Mouse (Mus musculus): ENCODE measurements around the gene Marcksl1. TPM values are rescaled to one million over a fixed set of nuclear protein-coding genes. Genes with fewer than 3 reads are reported as not detected.

The Marcksl1 gene
- total RNA-seq (2021), result 10 to 100 TPM; 53.0 to 56.9 TPM
- long read RNA-seq, experiment 1, transcript Marcksl1-201 (2 exons, 1,605 nt), result major isoform, 90 of 107 reads
- long read RNA-seq, experiment 1, partial matches to known transcripts, result 16 of 107 reads
- long read RNA-seq, experiment 1, other reads (novel, unspliced or antisense), result 1 of 107 reads
- long read RNA-seq, experiment 2, transcript Marcksl1-201 (2 exons, 1,605 nt), result major isoform, 41 of 43 reads
- long read RNA-seq, experiment 2, partial matches to known transcripts, result 2 of 43 reads
- long read RNA-seq, experiment 2, other reads (novel, unspliced or antisense), result 0 of 43 reads

DNA sequence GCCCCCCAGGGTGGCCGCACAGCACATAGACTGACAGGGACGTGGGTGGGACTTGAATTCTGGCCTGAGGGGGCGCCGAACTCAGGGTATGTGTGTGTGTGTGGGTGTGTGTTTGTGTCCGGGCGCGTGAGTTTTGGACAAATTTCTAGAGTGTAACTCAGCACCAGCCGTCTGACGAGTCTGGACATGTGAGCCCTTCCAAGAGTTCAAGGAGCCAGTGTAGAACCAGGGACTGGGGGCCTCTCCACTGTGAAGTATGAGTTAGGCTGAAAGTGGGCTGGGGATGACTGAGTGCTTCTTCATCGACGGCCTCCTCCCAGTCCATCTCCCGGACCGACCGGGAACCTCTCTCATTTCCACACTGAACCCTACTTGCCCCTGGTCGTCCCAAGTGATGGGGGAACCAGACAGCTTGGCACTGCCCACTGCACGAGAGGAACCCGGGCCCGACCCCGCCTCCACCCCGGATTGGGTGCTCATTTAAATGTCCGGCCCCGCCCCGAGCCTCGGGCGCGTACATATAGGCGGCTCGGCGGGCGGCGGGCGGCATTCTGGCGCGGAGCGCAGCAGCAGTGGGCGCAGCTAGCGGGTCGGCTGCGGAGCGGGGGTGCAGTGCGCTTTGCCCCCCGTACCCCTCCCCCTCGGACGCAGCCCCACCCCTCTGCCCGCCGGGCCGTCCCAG, at the start of gene Marcksl1:
Gene Marcksl1 (plus strand): TSS at position 496 of the 682 bp plus-strand sequence.
- peak; percentile 90 to 94 for DNase-seq

DNA sequence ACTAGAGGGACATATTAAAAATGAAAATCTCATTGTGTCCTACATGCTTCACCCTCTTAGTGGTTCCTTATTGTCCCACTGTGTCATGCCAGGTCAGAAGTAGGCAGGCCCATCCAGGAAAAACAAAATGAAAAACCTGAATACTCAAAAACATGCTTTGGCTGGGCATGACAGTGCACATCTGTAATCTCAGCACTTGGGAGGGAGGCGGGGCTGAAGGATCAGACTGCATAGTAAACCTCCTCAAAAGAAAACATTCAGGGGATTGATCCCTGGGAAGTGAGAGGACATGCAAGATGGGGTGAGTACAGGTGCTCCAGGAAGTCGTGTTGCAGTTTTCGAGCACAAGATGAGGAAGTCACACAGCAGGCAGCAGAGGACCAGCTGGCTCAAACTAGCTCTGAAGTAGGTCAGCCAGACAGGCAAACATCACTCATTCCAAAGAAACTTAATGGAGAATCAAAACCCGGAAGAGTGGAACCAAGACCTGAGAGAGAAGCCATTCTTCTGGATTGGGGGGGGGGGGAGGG, 49.0 kb upstream of the Marcksl1 start:
- DNase-seq, result no peak

DNA sequence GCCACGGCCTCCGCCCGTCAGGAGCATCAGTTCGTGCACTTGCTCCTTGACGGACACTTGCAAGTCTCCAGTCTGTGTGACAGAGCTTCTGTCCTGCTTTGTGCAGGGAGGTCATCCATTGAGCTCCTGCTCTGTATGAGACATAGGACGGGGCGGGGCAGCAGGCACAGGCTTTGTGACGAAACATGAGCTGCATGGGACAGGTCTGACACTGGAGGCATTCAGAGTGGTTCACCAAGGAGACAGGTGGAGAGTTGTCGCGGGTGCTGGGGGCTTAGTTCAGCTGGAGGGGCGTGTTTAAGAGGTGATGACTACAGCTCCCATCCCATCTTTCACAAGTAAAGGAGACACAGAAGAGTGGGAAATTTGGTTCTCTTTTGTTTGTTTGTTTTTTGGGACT, 37.3 kb upstream of the Marcksl1 start:
- DNase-seq, result no peak

DNA sequence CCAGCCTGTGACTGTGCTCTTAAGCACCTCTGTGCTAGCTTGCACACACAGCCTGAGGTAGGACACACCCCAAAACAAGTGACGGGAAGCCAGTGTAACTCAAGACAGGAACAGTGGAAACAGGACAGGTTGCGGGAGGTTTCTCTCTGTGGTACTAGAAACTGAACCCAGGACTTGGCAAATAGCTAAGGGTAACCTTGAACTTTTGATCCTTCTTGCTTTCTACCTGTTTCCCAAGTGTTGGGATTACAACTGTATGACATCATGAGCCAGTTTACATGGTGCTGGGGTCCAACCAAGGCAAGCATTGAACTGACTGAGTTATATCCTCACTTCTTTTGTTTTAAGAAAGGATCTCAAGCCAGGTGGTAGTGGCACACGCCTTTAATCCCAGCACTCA, 33.5 kb upstream of the Marcksl1 start:
- DNase-seq, result no peak

DNA sequence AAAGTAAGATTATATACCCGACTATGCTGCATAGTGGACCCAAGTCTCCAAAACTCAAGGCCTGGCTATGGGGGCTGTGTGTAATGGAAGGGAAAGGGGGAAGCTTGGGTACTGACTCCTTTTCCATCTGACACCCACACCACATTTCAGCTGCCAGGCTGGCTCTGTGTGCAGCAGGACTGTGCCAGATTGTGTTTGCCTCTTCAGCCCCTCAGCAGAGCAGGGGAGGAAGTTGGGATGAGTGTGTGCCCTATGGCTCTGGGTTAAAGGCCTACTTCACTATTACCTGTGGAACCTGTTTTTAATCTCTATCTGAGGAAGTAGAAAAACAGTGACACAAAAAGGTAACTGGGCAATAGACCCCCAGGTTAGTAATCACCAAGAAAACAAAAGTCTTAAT, 32.3 kb upstream of the Marcksl1 start:
- DNase-seq, result no peak

DNA sequence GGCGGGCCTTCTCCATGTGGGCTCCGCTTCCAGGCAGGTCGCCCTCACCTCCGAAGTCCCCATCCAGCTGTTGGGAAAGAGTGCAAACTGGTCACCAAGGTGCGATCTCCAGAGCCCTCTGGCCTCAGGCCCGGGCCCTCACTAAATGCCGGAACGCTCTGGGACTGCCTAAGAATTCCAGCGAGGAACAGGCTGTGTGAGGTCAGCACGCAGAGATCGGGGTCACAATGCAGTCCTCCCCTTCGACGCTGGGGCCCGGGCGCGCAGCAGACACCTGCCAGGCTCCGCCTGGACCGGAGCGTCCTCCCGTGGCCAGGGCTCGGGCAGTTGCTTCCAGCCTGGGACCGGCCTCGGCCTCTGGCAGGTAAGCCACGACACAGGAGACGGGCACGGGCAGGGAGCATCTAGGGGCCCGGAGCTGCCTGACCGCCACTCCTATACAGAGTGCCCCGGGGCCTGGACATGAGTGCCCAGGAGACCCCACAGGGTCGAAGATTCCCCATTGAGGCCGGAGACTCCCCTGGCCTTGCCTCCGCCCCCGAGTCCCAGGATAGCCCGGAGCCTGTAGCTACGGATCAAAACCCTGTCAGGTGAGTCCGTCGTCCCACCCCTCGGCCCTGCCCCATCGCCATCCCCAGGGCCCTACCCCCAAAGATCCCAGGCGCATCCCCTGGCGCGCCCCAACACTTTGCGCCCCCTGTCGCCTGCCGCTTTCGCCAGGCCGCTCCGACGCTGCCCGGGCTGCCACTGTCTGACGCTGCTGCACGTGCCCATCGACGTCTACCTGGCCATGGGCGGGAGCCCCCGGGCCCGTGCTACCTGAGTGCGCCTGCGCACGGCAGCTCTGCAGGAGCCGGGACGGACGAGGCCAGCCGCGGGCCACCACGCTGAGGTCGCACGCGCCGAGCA, 22.2 kb upstream of the Marcksl1 start, which contains the start of the genes Tssk3 and Fam229a:
Gene Tssk3 (minus strand): TSS at position 51 of the 909 bp plus-strand sequence.
Gene Fam229a (plus strand): TSS at position 219 of the 909 bp plus-strand sequence.
- peak in 1 of 2 experiments; percentile 54 for DNase-seq

DNA sequence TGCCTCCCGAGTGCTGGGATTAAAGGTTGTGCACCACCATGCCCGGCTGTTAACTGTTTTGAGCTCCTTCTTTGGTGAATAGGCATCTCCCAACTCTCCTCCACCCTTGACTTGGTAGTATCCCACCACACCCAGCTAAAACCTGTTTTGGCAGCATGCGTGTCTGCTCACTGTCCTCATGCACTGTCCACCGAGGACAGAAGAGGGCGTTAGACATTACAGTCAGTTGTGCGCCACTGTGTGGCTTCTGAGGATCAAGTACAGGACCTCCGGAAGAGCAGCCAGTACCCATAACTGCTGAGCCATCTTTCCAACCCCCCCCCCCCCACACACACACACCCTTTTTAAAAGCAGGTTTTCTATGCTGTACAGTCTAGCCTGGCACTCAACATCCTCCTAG, 18.7 kb upstream of the Marcksl1 start:
- DNase-seq, result no peak

DNA sequence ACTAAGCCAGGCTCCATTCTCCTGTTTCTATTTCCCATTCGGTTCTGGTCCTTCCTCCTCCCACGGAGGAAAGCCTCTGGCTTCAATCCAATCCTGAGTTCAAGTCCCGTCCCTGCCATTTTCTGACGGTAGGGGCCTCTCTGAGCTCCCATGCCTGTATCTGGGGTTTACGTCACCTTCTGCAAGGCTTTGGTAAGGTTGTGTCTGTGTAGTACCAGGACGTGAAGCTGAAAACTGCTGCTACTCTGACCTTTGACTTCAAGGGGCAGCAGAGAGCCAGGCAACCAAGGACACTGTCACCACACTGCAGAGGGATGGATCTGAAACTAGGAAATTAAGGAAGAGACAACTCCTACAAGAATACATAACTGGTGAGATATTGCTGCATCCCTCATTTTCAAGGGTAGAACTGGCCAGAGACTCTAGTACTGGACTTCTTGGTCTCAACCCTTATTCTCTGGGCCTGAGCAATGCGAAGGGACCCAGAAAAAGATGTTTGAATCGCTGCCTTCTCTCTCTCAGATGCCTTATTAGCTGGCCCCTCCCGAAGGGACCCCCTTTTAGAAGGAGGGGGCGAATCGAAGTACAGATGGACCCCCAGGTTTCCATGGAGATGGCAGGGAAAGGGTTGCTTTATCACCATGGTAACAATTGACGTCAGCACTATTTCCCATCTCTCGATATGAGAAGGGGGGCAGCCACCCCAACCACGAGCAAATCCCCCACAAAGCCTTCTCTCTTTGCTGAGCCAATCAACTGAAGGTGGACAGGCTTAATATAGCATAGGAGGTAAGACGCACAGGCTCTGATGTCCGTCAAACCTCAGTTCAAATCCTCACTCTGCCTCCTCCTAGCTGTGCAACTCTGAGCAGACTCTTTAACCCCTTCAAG, 17.5 kb upstream of the Marcksl1 start:
- no peak for DNase-seq

DNA sequence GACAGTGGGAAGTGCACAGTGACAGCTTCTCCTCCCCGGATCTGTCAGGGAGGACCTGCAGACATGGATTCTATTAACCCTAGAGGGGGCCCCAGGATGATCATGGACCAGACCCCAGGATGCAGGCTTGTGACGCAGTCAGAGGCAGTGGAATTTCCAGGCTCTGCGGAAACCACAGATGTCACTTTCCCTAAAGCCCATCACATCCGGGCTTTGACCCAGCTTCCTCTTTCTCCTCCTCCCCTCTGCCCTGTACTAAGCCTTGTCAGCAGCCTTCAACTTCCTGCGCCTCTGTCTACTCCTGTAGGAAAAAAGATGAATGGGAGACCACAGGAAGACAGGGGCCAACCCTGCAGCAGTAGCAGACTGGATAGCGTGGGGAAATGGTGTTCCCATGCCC, 16.8 kb upstream of the Marcksl1 start:
- DNase-seq, result peak; percentile 46 to 64

DNA sequence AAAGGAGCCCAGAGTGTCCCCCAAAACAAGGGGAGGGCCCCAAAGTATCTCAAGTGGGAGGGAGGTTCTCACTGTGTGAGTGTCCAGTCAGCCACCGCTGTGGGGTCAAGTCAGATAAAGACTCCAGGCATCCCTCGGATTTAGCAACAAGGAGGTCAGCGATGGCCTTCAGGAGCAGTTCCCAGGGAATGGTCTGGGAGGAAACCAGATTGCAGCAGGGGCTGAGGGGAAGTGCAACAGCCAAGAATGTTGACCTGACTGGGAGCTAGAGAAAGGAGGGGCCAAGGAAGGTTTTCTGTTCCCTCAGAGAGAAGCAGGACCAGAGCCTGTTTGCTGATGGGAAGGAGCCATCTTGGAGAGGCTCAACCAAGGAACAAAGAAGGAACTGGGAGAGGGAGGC, 14.4 kb upstream of the Marcksl1 start:
- DNase-seq, result no peak

DNA sequence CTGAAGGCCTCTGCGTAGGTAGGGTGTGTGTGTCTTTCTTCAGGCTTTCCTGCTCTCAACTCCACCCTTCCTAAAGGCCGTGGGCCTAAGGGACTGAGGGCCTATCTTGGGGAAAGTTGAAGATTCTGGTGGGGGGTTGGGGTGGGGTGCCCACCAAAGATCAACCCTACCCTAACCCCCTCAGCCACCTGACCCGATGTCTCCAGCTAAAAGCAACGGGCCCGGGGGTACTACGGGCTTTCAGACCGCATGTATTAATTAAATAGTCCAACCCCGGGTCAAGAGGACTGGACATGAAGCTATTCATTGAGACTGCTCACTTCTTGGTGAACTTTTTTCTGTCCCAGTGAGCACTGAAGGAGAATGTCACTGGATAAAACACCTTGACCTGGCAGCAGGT, 13.4 kb upstream of the Marcksl1 start:
- DNase-seq, result no peak

DNA sequence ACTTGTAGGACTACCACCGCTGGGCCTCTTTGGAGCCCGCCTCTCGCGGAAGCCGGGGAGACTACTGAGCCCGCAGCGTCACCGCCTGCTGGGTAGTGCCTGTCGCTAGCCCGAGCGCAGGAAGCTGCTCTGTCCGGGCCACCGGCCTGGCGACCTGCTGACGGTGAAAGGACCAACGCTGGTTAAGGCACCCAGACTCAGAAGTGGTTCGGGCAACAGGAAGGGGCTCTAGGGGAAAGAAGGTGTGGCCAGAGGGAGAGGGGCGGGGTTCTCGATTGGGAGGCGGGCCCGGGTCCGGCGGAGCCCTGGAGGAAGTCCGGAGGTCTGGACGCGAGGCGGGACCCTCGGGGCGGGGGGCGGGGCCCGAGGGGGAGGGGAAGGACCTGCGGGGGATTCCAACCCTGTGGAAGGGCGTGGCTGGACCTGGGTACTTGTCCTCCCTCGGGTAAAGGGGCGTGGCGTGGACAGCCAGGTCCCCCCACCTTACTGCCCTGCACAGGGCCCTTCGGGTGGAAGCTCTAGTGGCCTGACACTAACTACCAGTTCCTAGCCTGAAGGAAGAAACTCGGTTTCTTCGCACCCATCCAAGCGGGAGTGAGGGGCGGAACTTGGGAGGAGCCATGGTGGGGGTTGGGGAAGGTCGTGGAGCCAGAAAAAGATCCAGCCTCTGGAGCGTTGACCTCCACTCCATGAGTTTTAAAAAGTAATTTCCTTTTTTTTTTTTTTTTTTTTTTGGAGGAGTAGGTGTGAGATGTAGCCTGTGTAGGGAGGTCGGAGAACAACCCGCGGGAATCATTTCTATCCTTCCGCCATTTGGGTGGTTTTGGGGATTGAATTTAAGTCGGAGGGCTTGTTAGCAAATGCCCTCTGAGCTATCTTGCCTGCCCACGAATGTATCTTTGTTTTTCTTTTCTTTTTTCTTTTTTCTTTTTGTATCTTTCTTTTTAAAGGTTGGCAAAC, 12.5 kb upstream of the Marcksl1 start:
- DNase-seq, result peak; percentile 92 to 95

DNA sequence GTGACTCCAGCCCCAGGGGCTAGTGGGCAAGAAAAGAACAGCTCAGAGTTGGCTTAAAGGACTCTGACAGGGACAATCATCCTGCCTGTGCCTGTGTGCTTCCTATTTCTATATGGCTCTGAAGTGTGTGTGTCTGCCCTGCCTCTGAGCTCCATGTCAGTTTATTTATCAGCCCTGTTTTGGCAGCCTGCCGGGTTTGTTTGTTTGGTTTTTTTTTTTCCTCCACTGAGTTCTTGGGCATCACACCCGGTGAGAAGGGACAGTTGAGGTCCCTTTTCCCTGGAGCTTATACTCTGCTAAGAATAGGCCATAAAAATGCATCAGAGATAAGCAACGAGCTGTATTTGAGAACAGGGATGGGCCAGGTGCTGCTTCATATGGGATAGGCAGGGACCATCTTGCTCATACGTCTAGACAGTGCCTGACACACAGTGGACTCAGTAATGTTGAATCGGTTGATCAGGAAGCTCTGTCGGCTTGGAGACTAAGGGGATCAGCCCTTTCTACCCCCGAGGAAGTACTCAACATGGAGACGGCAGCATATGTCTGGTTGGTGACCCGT, 11.0 kb upstream of the Marcksl1 start:
- no peak for DNase-seq

DNA sequence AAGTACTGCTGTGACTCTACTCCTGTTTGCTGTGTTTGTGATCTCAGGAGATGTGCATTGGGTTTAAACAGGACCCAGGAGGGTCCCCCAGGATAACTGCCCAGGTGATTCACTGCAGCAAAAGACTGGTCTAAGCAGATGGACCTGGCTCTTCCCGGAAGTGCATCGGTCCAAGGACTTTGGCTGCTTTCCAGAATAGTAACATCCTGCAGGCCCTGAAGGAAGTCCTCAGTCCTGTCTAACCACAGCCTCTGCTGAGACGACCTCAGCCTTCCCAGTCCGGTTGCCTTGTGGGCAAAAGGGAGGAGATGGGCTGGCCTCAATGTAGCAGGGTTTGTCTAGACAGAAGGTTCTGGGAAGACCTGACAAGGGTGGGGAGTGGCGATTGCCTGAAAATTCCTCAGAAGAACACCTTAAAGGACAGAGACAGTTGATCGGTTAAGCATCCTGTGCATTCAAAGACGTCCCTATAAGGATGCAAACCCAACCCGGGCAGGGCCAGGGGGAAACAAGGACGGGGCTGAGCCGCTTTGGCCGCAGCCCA, 10.4 kb upstream of the Marcksl1 start:
- no peak for DNase-seq

DNA sequence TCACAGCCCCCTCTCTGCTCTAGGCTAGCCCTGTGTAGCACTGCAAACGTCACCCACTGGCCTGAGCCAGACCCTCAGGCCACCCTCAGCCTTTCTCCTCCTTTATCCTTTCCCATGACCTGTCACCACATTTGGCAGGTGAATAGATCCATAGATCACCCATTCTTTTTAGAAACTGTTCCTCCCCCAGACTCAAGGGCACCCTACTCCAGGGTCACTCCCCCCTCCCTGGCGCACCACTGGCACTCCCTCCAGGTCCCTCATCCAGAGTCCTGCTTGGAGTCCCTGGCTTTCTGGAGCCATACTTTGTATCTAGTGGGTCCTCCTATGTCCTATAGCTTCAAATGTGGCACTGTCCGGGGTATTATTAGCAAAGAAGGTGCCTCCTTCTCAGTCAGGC, 7.9 kb upstream of the Marcksl1 start:
- DNase-seq, result peak in 1 of 2 experiments; percentile 51

DNA sequence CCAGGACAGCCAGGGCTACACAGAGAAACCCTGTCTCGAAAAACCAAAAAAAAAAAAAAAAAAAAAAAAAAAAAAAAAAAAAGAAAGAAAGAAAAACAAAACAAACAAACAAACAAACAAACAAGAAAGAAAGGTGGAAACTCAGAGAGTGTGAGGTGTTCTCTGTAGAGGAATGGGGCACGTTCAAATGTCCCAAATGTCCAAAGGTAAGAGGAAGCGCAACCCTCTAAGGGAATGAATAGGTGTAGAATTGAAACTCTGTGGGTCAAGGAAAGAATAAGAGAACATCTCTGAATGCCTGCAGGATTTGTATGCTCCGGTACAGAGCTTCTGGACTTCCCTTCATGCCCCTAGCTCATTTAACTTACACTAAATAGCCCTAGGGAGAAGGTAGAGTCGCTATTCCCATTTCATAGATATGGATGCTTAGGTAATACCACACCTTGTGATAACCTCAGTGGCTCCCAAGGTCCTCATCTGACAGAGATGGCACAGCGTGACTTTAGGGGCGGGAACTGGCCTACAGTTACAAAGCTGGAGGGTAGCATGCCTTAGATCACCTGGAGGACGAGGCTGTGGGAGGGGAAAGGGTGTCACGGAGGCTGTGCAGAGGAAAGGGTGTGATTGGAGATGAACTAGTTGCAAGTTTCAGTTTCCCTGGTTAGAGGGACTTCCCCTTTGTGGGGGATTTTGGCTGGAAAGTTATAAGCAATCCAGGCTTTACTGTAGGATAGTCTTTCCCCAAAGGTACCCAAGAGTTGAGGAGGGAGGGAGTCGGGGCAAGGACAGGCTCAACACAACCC, 5.7 kb upstream of the Marcksl1 start:
- no peak for DNase-seq

DNA sequence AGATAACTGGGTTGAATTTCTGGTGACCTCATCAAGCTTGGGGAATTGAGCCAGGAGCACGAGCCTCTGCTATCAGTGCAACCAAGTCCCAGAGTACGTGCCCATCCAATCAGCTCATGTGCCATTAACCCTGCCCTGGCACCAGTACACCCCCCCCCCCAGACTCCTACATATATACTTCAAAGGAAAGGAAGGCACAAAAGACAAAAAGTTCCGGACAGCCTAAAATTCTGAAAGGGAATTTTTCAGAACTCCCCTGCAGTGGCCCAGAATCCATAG, 5.2 kb upstream of the Marcksl1 start:
- DNase-seq, result peak in 1 of 2 experiments; percentile 64

DNA sequence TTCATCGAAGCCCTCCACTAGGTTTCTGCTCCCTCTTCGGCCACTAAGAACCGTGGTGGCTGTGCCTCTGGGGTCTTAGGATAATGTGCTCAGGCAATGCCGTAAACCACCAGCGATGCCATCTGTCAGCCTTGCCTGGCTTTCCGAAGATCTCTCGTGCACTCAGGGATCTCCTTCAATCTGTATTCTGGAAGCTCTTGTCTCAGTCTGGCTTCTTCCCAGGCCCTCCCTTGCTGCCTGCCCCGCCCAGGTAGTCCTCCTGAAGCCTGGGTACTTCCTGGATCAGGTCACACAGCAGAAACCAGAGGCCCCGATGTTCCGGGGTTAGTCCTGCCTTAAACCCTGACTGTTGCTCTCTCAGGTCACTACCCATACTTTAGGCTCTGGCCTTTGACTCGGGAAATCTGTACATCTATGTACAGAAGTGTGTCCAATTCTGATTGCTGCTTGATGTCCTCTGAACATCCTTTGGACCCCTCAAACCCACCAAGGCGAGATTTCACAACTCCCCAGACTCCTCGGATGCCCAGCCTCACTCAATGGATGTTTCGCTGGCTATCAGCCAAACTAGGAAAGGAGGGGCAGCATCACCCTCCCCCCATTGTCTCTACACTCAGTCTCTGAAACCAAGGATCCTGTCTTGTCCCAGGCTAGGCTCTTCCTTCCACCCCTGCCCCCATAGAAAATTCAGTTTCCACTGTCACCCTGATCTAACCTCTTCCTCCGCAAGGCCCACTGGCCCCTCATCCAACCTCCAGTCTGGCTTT, 4.4 kb upstream of the Marcksl1 start:
- no peak for DNase-seq

All from adrenal gland, postnatal 36 days (tissue).